Comparison of ENCODE assay signal across 16 mouse cellular contexts in the genomic region with DNA sequence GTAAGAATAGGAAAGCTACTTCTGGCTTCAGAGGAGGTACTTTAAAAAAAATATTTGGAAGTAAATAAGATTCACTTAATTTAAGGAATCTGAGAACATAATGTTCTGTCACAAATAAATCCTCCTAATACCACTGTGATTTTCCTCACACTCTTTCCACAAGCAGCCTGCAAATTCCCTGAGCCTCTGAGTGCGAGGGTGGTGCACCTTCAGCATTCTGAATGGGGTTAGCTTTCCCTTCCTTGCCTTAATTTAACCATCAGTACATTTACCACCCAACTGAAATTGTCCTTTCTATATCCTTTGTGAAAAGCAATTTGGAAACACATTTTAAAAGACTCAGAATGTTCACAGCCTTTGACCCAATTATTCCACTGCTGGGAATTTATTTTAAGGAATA.
"Had no signal": no experiment of that assay in that cellular context is flagged by ENCODE, and none has a peak within 500 bp of the region (broad histone marks: within the 10 kb centered on the region; RNA-seq: fewer than 3 reads in every experiment).

No protein-coding gene starts in this region.

- DNase-seq: gastrocnemius, postnatal 14 days; gastrocnemius, postnatal 36 days; heart, adult 11 months; heart, adult 2 months; heart, postnatal 14 days; heart, postnatal 36 days; kidney, adult 11 months; kidney, adult 2 months; kidney, adult 9 months; kidney, postnatal 14 days; kidney, postnatal 36 days; layer of hippocampus, adult 9-11 months; layer of hippocampus, postnatal 36 days; liver had no signal

- ATAC-seq: hindbrain, postnatal 0 days; intestine, embryonic 16.5 days had no signal
